Mouse (Mus musculus) urinary bladder, adult 2 months (tissue): ENCODE results near the gene Safb2. TPM values are rescaled to one million over a fixed set of nuclear protein-coding genes. Genes with fewer than 3 reads are reported as not detected.

Experiments used
- DNase-seq: peaks from one replicate; pipeline ENCODE4 v3.0.0; 2022; ENCODE audit warnings: low spot score
- polyA plus RNA-seq: library from polyadenylated mRNA; depleted of rRNA; stranded (reverse); fragments of >200 nt; gene quantifications from 2 replicates; pipeline ENCODE4 v1.2.3, GENCODE M21; 2012; rRNA removed

The Safb2 gene
- polyA plus RNA-seq, 1 experiment, result 38.5 TPM

- no peak for DNase-seq
Observed at GRCm38 (mm10) chr17:56522744-56523143, 61.6 kb downstream of the Safb2 start.

- DNase-seq, result no peak
Observed at GRCm38 (mm10) chr17:56515690-56516410, 68.5 kb downstream of the Safb2 start.

GRCm38 (mm10) chr17:56514916-56515315 lies 69.5 kb downstream of the Safb2 start:
- DNase-seq, result no peak

GRCm38 (mm10) chr17:56514330-56514729 lies 70.1 kb downstream of the Safb2 start:
- DNase-seq, result no peak

- no peak for DNase-seq
Observed at GRCm38 (mm10) chr17:56512310-56512709, 72.1 kb downstream of the Safb2 start, which contains the start of gene Znrf4. Gene Znrf4 (minus strand): TSS chr17:56512431.

- no peak for DNase-seq
Observed at GRCm38 (mm10) chr17:56511707-56512090, 72.7 kb downstream of the Safb2 start.

GRCm38 (mm10) chr17:56510970-56511706 lies 73.2 kb downstream of the Safb2 start:
- DNase-seq, result no peak

Other genes with a start within 250 kb of the Safb2 start
- 313 and 341 TPM in 2 replicates for gene Ptprs, start 108.1 kb downstream of the Safb2 start, polyA plus RNA-seq
- not detected in 2 replicates for gene Znrf4, start 72.2 kb downstream of the Safb2 start, polyA plus RNA-seq
- 15.6 and 22.1 TPM in 2 replicates for gene Gm20219, start 30.2 kb downstream of the Safb2 start, polyA plus RNA-seq
- 47.8 and 65.8 TPM in 2 replicates for gene Safb, start 240 bp upstream of the Safb2 start, polyA plus RNA-seq
- 169 and 183 TPM in 2 replicates for gene 2410015M20Rik, start 25.2 kb upstream of the Safb2 start, polyA plus RNA-seq
- 2,531 and 2,588 TPM in 2 replicates for gene Rpl36, start 28.8 kb upstream of the Safb2 start, polyA plus RNA-seq
- 61.4 and 64.6 TPM in 2 replicates for gene Lonp1, start 42.3 kb upstream of the Safb2 start, polyA plus RNA-seq
- 19.1 and 25.7 TPM in 2 replicates for gene Catsperd, start 43.6 kb upstream of the Safb2 start, polyA plus RNA-seq
- gene Ranbp3, start 88.7 kb upstream of the Safb2 start, polyA plus RNA-seq, result 72.5 and 77.3 TPM in 2 replicates
- 308 and 313 TPM in 2 replicates for gene Ndufa11, start 133.2 kb upstream of the Safb2 start, polyA plus RNA-seq
- 18.2 and 26.4 TPM in 2 replicates for gene Vmac, start 133.4 kb upstream of the Safb2 start, polyA plus RNA-seq
- gene Nrtn, start 172.9 kb upstream of the Safb2 start, polyA plus RNA-seq, result 22.8 and 28.7 TPM in 2 replicates
- 50.0 and 61.3 TPM in 2 replicates for gene Dus3l, start 180.2 kb upstream of the Safb2 start, polyA plus RNA-seq
- 1.1 and 1.5 TPM in 2 replicates for gene Prr22, start 185.7 kb upstream of the Safb2 start, polyA plus RNA-seq
- gene Rfx2, start 246.4 kb upstream of the Safb2 start, polyA plus RNA-seq, result 6.6 and 9.4 TPM in 2 replicates